Mouse (Mus musculus) thymus, adult 18-20 months (tissue): ENCODE results near the gene Pex11a.
"Not testable (repeated sequence)": the region's sequence is repeated elsewhere in the genome, so short reads cannot be mapped to it uniquely, and the experiment has no call there.

Source experiments
- DNase-seq, 2 experiments: peaks; one replicate each; pipeline ENCODE4 v3.0.0; 2022; ENCODE audit warnings: mixed read lengths in 2 of 2

Gene Pex11a

GRCm38 (mm10) chr7:79742659-79743536 is at the start of gene Pex11a, which contains the start of gene Wdr93:
Gene Pex11a (minus strand): TSS chr7:79743131.
Gene Wdr93 (plus strand): TSS chr7:79743163.
- DNase-seq = peak; percentile 72 to 78

DNA sequence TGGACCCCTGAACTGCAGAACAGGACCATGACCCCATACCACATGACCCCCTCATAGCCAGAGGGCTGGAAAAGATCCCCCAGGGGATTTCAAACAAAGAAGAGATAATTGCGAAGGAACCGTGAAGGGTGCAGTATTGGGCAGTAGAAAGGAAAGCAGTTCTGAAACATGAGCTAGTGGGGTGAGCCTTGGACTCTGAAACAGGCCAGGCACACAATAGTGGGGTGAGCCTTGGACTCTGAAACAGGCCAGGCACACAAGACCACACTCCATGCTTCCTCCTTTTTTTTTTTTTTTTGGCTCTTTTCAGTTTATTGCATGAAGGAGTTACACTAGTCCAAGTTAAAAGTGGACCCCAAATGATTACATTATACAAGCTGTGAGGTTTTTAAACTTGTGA is 46.9 kb upstream of the Pex11a start:
- DNase-seq = not testable (repeated sequence)

- peak in 1 of 2 experiments; percentile 26 for DNase-seq
Measured at GRCm38 (mm10) chr7:79786295-79786694, 43.4 kb upstream of the Pex11a start.

- DNase-seq = no peak
Measured at GRCm38 (mm10) chr7:79782516-79782855, 39.6 kb upstream of the Pex11a start.

DNA sequence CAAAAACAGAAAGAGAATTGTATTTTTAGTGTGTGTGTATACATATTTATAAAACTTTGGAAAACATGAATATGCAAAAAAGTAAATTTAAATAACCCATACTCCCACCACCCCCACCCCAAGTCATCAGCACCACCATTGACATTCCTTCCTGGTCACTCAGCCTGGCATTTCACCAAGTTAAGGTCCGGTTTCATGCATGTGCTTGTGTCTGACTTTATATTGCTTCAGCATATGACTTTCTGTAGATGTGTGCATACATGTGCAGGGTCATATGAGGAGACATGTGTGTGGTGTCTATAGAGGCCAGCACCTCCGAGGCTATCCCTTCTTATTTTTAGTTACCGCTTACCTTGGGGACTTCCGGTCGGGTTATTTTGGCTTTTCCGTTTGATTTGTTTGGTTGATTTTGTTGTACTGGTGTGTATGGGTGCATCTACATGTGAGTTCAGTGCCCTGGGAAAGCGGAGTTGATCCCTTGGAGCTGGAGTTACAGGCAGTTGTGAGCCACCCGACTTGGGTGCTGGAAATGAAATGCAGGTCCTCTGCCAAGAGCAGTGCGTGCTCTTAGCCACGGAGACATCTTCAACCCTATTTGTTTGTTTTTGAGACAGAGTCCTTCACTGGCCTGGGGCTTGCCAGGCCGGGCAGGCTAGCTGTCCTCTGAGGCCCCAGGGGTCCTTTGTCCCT is 39.0 kb upstream of the Pex11a start:
- DNase-seq = no peak

- DNase-seq = peak in 1 of 2 experiments; percentile 14
Measured at GRCm38 (mm10) chr7:79780647-79781626, 38.0 kb upstream of the Pex11a start.

DNA sequence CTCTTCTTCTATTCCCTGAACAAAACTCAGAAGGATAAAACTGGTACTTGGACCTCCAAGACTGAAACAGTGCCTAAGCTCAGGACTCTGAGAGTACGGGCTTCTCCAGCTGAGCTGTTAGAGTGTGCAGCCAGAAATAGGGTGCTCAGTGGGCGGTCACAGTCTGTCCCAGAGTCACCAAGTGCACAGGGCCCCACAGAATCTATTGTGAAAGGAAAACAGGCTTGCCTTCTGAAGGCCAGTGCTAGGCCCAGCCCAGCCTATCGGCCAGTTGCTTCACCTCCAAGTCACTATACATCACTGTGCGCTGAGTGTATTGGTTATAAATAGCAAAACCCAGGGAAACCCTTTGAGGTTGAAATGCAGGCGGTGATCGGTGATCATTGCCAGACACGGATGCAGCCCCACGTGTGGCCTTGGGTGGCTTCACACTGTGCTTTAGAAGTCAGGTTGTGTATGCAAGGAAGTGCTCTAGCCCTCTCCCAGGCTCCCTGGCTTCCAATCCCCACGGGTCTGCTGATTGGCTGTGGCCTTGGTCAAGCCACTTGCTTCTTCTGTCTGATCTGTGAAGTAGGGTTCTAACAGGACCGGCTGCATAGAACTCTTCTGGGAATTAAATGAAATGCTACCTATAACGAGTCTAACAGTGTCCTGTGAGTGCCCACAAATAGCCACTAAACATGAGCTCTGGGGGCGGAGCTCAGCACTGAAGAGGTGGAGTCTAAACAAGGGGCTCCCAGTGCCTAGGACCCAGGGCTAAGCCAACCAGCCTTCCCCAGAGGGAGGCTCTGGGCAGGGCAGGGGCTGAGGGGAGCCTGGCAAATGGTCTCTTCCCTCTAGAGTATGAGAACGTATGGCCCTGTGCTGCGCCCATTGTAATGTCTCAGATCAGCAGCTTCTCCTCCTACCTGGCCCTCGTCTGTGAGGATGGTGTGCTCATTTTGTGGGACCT is 28.9 kb upstream of the Pex11a start:
- DNase-seq = no peak

- DNase-seq = no peak
Measured at GRCm38 (mm10) chr7:79769664-79770063, 26.7 kb upstream of the Pex11a start.

GRCm38 (mm10) chr7:79765991-79766390 is 23.1 kb upstream of the Pex11a start:
- DNase-seq = no peak

DNA sequence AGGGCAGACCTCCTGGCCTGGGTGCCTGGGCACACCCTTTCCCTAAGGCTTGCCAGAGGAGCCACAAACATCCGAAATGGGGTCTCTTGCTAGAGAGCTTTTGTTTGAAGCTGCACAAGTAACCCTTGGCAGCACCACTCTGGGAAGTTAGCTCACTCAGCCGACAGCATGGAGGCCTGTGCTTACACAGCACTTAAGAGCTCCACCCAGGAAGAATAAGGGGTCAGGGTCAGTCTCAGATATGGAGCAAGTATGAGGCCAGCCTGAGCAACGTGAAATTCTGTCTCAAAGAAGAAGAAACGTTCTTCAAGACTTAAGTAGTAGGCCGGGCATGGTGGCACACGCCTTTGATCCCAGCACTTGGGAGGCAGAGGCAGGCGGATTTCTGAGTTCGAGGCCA is 19.2 kb upstream of the Pex11a start:
- DNase-seq = no peak

- DNase-seq = no peak
Measured at GRCm38 (mm10) chr7:79761124-79761876, 18.4 kb upstream of the Pex11a start.

DNA sequence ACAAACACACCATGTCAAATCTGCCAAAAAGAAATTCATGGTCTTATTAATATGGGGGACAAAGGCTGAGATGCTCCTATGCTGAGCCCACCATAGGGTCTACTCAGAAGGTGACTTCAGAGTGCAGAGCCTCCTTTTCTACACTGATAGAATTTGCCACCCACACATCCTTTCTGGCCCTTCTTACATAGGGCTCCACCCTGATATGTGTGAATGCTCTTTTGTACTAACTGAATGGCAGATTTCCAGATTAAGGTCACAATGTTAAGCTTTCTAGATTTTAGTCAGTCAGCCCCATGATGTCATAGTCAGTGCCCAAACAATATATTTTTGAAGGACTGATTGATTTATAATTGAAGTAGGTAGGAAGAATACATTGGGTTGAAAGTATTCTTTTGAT is 16.8 kb upstream of the Pex11a start:
- DNase-seq = no peak

- DNase-seq = no peak
Measured at GRCm38 (mm10) chr7:79758176-79758575, 15.2 kb upstream of the Pex11a start.

DNA sequence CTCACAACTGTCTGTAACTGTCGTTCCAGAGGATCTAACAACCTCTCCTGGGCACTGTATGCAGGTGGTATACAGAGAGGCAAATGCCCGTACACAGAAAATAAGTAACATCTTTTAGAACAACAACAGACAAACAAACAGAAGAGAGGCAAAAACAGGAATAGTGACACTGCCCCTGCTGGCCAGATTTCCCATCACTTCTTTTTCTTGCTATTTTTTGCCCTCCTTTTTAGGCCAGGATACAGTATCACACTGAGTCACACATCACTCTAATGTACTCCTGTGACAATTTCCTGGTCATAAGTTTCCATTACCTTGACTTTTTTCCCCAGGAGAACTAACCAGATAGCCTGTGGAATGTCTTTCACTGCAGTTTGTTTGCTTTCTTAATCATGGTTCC is 13.4 kb upstream of the Pex11a start:
- DNase-seq = no peak

DNA sequence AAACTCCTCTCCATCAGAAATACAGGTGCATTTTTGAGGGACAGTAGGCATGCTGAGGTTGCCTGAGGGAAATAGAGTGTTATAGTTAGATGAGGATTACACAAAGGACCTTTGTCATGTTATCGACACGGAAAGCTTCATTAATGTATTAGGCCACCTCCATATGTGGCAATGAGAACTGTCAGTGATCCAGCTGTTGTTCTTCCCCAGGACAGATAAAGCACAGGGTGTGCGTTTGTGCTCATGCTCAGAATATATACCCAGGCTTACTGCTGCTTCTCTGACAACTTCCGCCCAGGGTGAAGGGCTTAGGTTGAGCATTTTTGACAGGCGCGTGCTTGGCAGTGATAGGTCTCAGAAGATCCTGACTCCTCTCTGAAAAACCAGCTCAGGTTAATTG is 6.6 kb upstream of the Pex11a start:
- no peak for DNase-seq

GRCm38 (mm10) chr7:79747659-79748058 is 4.7 kb upstream of the Pex11a start:
- DNase-seq = no peak

DNA sequence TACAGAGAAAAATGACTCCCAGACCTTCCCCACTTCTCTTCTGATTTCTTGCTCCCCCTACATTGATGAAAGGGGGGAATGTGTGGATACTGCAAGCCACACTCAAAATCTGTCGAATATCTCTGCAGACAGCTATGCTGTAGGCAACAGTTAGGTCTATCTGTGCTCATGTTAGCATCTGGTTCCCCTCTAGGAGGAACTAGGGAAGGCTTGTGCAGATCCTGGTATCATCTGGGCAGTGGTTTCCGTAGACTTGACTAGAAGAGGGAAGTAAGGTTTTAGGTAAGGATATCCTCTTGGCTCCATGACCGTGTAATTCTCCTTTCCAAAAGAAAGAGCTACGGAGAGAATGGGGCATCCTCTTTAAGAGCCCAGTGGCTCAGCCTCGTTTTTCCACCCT is 1.7 kb upstream of the Pex11a start:
- DNase-seq = no peak

DNA sequence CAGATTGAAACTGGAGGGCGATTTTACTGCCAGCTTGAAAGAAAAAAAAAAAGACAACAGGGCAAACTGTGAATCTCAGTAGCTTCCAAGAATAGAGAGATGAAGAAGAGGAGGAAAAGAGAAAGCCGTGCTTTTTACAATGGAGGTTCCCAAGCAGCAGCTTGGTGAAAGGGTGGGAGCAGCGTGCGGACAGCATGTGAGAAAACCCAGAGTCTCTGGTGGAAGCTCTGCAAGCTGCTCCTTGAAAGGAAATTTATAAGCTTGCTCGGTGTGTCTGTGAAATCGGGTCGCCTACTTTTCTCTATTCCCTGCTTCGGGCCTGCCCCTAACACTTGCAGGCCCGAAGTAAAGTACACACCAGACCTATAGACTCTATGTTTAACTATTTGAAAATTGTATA is 1.1 kb upstream of the Pex11a start:
- DNase-seq = no peak

DNA sequence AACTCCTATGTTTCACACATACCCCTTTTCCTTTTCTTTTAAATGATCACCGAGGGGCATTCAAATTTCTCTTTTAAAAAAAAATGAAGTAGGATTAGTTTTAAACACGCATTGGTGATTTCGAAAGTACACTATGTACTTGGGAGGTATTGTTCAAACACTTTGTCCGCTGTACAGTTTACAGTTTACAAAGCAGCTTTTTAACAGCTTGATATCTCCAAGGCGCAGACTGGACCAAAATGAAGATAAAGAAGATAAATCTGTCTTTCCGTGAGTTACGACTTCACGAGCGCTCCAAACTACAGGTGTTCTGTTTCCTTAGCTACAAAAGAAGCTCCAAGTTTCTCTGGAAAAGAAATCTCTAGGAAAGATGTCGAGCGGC is 663 bp downstream of the Pex11a start:
- no peak for DNase-seq

- DNase-seq = no peak
Measured at GRCm38 (mm10) chr7:79740279-79740678, 2.7 kb downstream of the Pex11a start.

GRCm38 (mm10) chr7:79738913-79739312 is 4.0 kb downstream of the Pex11a start:
- no peak for DNase-seq
